21 mouse cellular contexts compared by ENCODE assay signal in genomic region chr7:4716955-4717354, GRCm38 (mm10). TPM values are rescaled to one million over a fixed set of nuclear protein-coding genes. Genes with fewer than 3 reads are reported as not detected.
"Had no signal": no experiment of that assay in that cellular context is flagged by ENCODE, and none has a peak within 500 bp of the region (broad histone marks: within the 10 kb centered on the region; RNA-seq: fewer than 3 reads in every experiment).

No protein-coding gene starts in this region.

- H3K27ac ChIP-seq: lung, embryonic 15.5 days; macrophage; midbrain, embryonic 12.5 days; neural tube, embryonic 13.5 days; neural tube, embryonic 15.5 days had no signal

- H3K4me1 ChIP-seq: lung, embryonic 15.5 days; midbrain, embryonic 12.5 days; neural tube, embryonic 13.5 days; neural tube, embryonic 15.5 days had no signal

- ATAC-seq: lung, postnatal 0 days; midbrain, embryonic 16.5 days had no signal

- H3K4me2 ChIP-seq: lung, embryonic 15.5 days; midbrain, embryonic 12.5 days; neural tube, embryonic 13.5 days; neural tube, embryonic 15.5 days had no signal

- DNase-seq: lung, adult 2 months; lung, postnatal 14 days; lung, postnatal 36 days; midbrain, embryonic 14.5 days; retina, postnatal 1 day; right cerebral cortex, adult 18-20 months; right cerebral cortex, postnatal 25 days; right cerebral cortex, postnatal 4 days; spleen, adult 18-20 months; thymus, adult 18-20 months; thymus, postnatal 14 days; thymus, postnatal 36 days had no signal

- H3K4me3 ChIP-seq: lung, embryonic 15.5 days; megakaryocyte, embryonic 14.5 days; midbrain, embryonic 12.5 days; myocyte; neural tube, embryonic 13.5 days; neural tube, embryonic 15.5 days had no signal

- H3K9me3 ChIP-seq: lung, embryonic 15.5 days; megakaryocyte, embryonic 14.5 days; midbrain, embryonic 12.5 days; neural tube, embryonic 13.5 days; neural tube, embryonic 15.5 days had no signal

- H3K9ac ChIP-seq: lung, embryonic 15.5 days; midbrain, embryonic 12.5 days; neural tube, embryonic 13.5 days; neural tube, embryonic 15.5 days had no signal

- H3K27me3 ChIP-seq: lung, embryonic 15.5 days; megakaryocyte, embryonic 14.5 days; midbrain, embryonic 12.5 days; neural tube, embryonic 13.5 days; neural tube, embryonic 15.5 days had no signal

RNA-seq across cellular contexts. Expression of gene Brsk1, which starts 26.6 kb away (rescaled TPM):
- polyA plus RNA-seq: macrophage had no signal

RNA-seq across cellular contexts. Expression of gene Cox6b2, which starts 35.9 kb away (rescaled TPM):
- polyA plus RNA-seq: macrophage had no signal
